Mouse (Mus musculus) liver, adult 2 months (tissue): Measurements from ENCODE around the gene Cux1. TPM values are rescaled to one million over a fixed set of nuclear protein-coding genes. Genes with fewer than 3 reads are reported as not detected.

ENCODE experiments used
- DNase-seq: peaks from one replicate; pipeline ENCODE4 v3.0.0-alpha.2; 2011; ENCODE audit warnings: low read depth, low spot score; ENCODE audit errors: extremely low read depth
- H3K27ac ChIP-seq: fragments of 200-500 bp; replicated peaks from 2 replicates; pipeline ENCODE4 v1.5.1; 2012; ENCODE audit warnings: low read depth, mild to moderate bottlenecking, control low read depth, inconsistent platforms, low read length; ENCODE audit not compliant: insufficient read depth
- H3K27me3 ChIP-seq: fragments of 200-500 bp; 2 replicates; pipeline ENCODE4 v1.6.1; 2012; ENCODE audit warnings: mild to moderate bottlenecking, moderate library complexity, low read length, inconsistent platforms; ENCODE audit not compliant: control insufficient read depth, insufficient read depth
- H3K36me3 ChIP-seq: fragments of 200-500 bp; 2 replicates; pipeline ENCODE4 v1.6.1; 2012; ENCODE audit warnings: low read length, inconsistent platforms; ENCODE audit not compliant: control insufficient read depth, insufficient read depth
- H3K4me1 ChIP-seq: fragments of 200-500 bp; 2 replicates; pipeline ENCODE4 v1.6.1; 2011; ENCODE audit warnings: low read length; ENCODE audit not compliant: control insufficient read depth, insufficient read depth
- H3K4me3 ChIP-seq: fragments of 200-500 bp; 2 replicates; pipeline ENCODE4 v1.5.1; 2011; ENCODE audit warnings: low read depth, mild to moderate bottlenecking, control low read depth, low read length, moderate library complexity; ENCODE audit not compliant: insufficient read depth
- H3K79me2 ChIP-seq: fragments of 200-500 bp; 2 replicates; pipeline ENCODE4 v1.6.1; 2012; ENCODE audit warnings: inconsistent platforms, mild to moderate bottlenecking, low read length, moderate library complexity; ENCODE audit not compliant: control insufficient read depth, insufficient read depth
- H3K9ac ChIP-seq: fragments of 200-500 bp; 2 replicates; pipeline ENCODE4 v1.6.1; 2012; ENCODE audit warnings: low read depth, mild to moderate bottlenecking, control low read depth, inconsistent platforms, low read length
- CTCF ChIP-seq: fragments of 200-500 bp; IDR thresholded peaks from 2 replicates; pipeline ENCODE4 v1.5.1; 2011; ENCODE audit warnings: low read depth, low read length, control low read depth
- POLR2A ChIP-seq: fragments of 200-500 bp; IDR thresholded peaks from 2 replicates; pipeline ENCODE4 v1.6.1; 2011; ENCODE audit warnings: low read length, control low read depth; ENCODE audit not compliant: insufficient read depth; ENCODE audit errors: extremely low read depth
- WGBS: fragments of 180-500 bp; shearing (Covaris S2); methylation state at CpG from one replicate; pipeline ENCODE4 v1.1.7; 2018; 5-methylcytosine and 5-hydroxymethylcytosine counted together
- polyA plus RNA-seq: library from polyadenylated mRNA; depleted of rRNA; stranded (reverse); fragments of >200 nt; gene quantifications from 2 replicates; pipeline ENCODE4 v1.2.3, GENCODE M21; 2012
- total RNA-seq: library from RNA; depleted of rRNA; stranded (reverse); fragments of >200 nt; gene quantifications from 2 replicates; pipeline ENCODE4 v1.2.3, GENCODE M21; 2014

The Cux1 gene
- total and polyA plus RNA-seq, 2 experiments: 11.6 to 12.6 TPM

DNA sequence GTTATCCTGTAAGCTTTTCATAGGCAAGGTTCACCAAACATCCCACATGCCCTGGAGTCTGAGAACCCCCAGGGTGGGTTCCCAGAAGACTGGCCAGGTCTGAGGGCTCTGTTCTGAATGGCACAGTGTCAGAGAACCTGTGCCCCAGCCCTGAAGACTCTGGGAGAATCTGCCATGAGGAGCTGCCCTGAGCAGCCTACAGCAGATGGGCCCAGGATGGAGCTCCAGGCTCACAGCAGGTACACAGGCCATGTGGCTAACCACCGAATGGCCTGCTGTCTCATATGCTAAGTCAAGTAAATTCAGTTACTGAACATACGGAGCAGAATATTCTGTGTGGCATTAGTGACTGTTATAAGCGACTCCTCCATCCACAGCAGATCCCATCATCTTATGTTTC, 80.9 kb downstream of the Cux1 start:
- H3K9ac ChIP-seq: no peak overlapping the region
- 97% methylated on average over 3 of the region's 3 CpGs for WGBS
- no peak for TF ChIP-seq POLR2A
- TF ChIP-seq CTCF: no peak
- no peaks in the 10 kb centered on the region; the same call in 1 of the 2 replicates for H3K36me3 ChIP-seq
- H3K79me2 ChIP-seq: peaks cover 11% of the 10 kb centered on the region; the same call in 1 of the 2 replicates
- no peak for DNase-seq
- no peak overlapping the region for H3K4me3 ChIP-seq
- H3K4me1 ChIP-seq: peaks cover 16% of the 10 kb centered on the region
- no peak overlapping the region for H3K27ac ChIP-seq
- H3K27me3 ChIP-seq: no peaks in the 10 kb centered on the region

DNA sequence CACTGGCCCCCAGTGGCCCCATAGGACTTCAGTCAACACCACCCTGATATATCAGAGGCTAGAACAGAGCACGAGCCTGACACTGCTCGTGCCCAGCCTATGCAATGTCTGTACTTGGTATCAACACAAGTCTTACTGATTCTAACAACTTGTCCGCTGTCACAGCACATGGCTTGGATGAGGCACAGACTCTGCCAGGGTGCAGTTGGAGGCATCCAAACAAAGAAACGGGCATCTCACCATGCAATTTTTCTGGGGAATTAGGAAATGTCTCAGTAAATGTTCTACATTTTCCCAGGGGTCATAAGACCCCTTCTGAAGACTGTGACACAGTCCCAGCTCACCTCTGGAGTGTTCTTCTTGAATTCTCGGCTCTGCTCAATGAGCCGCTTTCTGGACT, 81.9 kb downstream of the Cux1 start:
- no peak for TF ChIP-seq POLR2A
- no peak for TF ChIP-seq CTCF
- Histone ChIP-seq H3K27me3 (no peaks in the 10 kb centered on the region), H3K4me3 (no peak overlapping the region), H3K36me3 (no peaks in the 10 kb centered on the region; the same call in 1 of the 2 replicates), H3K79me2 (peaks cover 8% of the 10 kb centered on the region; the same call in 1 of the 2 replicates), H3K9ac (no peak overlapping the region), H3K27ac (no peak overlapping the region), H3K4me1 (peaks cover 16% of the 10 kb centered on the region)
- WGBS: 94% methylated on average over 6 of the region's 6 CpGs
- no peak for DNase-seq

DNA sequence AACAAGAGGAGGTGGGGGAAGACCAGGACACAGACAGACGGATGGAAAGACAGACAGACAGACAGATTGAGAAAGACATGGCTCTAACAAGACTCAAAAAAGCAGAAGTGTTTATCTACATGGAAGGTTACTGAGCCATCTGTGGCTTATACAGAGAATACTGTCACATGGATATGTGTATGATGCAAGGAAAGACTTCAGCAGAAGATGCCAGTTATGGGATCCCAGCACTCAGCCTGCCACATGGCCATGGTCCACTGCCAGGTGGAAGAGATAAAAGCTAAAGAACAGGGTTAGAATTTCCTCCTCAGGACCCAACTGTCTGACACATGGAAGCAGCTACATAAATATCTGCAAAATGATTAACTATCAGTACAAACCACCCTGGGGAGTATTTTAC, 84.9 kb downstream of the Cux1 start:
- Histone ChIP-seq H3K4me1 (no peaks in the 10 kb centered on the region; the same call in 1 of the 2 replicates), H3K9ac (no peak overlapping the region), H3K4me3 (no peak overlapping the region), H3K36me3 (no peaks in the 10 kb centered on the region; the same call in 1 of the 2 replicates), H3K79me2 (peaks cover 2% of the 10 kb centered on the region; the same call in 1 of the 2 replicates), H3K27ac (no peak overlapping the region), H3K27me3 (no peaks in the 10 kb centered on the region)
- TF ChIP-seq CTCF (no peak), POLR2A (no peak)
- no peak for DNase-seq
- 90% methylated on average over 1 of the region's 1 CpGs for WGBS

DNA sequence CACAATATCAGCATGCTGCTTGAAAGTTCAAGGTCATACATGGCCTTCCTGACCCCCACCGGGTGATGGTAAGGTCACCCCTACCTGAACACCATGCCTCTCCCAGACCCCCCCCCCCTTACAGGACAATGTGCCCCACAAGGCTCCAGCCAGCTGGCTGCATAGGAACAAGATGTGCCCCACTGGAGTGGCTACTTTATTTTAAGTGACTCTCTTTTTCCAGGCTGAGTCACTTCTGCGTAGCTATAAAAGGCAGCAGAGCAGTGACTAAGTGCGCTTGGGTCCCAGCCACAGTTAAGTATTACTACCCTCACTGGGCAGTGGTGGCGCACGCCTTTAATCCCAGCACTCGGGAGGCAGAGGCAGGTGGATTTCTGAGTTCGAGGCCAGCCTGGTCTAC, 86.7 kb downstream of the Cux1 start:
- no peak for DNase-seq
- H3K27ac ChIP-seq: no peak overlapping the region
- H3K36me3 ChIP-seq: no peaks in the 10 kb centered on the region; the same call in 1 of the 2 replicates
- no peaks in the 10 kb centered on the region for H3K4me1 ChIP-seq
- no peaks in the 10 kb centered on the region; the same call in 1 of the 2 replicates for H3K79me2 ChIP-seq
- TF ChIP-seq CTCF (no peak), POLR2A (no peak)
- 91% methylated on average over 7 of the region's 7 CpGs for WGBS
- no peak overlapping the region for H3K4me3 ChIP-seq
- no peaks in the 10 kb centered on the region for H3K27me3 ChIP-seq
- no peak overlapping the region for H3K9ac ChIP-seq

DNA sequence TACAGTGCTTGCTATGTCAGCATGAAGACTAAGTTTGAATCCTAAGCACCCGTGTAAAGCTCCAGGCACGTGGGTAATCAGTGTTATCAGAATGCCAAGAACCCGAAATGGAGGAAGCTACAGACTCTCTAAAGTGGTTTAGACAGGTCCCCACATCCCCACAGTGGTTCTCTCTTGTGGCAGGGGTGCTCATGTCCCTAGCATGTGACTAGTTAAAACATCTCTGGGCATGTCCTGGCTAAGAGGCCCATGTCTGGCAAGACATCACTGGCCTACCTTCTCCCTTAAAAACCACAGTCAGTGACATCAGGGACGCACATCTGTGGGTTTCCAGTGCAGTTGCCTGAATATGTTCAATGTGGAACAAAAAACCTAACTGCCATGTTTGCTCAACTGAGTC, 87.5 kb downstream of the Cux1 start:
- no peak overlapping the region for H3K4me3 ChIP-seq
- no peak for TF ChIP-seq CTCF
- no peak for TF ChIP-seq POLR2A
- H3K27ac ChIP-seq: no peak overlapping the region
- no peaks in the 10 kb centered on the region for H3K27me3 ChIP-seq
- no peaks in the 10 kb centered on the region; the same call in 1 of the 2 replicates for H3K36me3 ChIP-seq
- H3K79me2 ChIP-seq: no peaks in the 10 kb centered on the region; the same call in 1 of the 2 replicates
- DNase-seq: no peak
- 85% methylated on average over 4 of the region's 4 CpGs for WGBS
- no peaks in the 10 kb centered on the region for H3K4me1 ChIP-seq
- no peak overlapping the region for H3K9ac ChIP-seq

DNA sequence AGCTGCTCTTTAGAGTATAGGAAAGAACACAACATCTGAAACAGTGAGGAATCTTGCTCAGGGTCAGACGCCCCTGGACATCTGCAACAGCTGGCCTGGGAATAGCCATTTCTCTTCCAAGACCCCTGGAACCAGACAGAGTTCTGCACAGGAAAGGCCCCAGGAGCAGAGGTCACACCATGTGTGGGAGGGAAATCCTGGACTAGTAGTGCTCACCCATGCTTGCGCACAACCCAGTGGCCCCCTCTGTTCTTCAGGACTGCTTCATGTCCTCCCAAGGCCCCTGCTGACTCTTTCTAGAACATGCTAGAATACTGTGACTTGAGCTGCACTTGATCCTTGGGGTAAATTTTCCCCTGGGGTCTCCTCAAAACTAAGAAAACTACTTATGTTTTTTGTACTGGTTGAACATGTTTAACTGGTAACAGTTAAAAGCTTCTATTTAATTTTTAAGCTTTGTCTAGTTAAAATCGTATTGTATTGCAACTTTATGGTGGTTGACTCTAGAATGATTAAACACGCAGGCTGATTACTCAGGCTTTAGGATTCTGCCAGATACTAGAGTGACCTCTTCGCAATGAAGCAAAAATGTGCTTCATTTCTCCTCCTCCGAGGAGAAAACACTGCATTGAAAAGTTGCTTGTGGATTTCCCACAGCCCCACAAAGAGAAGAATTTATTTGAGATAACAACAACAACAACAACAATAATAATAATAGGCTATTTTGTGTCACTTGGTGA, 88.1 kb downstream of the Cux1 start:
- Histone ChIP-seq H3K27ac (no peak overlapping the region), H3K4me1 (no peaks in the 10 kb centered on the region), H3K79me2 (no peaks in the 10 kb centered on the region; the same call in 1 of the 2 replicates), H3K9ac (no peak overlapping the region), H3K4me3 (no peak overlapping the region), H3K27me3 (no peaks in the 10 kb centered on the region), H3K36me3 (no peaks in the 10 kb centered on the region; the same call in 1 of the 2 replicates)
- no peak for TF ChIP-seq POLR2A
- no peak for TF ChIP-seq CTCF
- 90% methylated on average over 6 of the region's 6 CpGs for WGBS
- no peak for DNase-seq
